In genomic region chr13:72581276-72581675, GRCm38 (mm10) we compare ENCODE assay signal across 25 mouse cellular contexts. TPM values are rescaled to one million over a fixed set of nuclear protein-coding genes. Genes with fewer than 3 reads are reported as not detected.
DNase-seq lines count a peak whose midpoint lies in the region; ATAC-seq lines count a peak whose summit lies in the region.
"Had no signal": no experiment of that assay in that cellular context is flagged by ENCODE, and none has a peak within 500 bp of the region (broad histone marks: within the 10 kb centered on the region; RNA-seq: fewer than 3 reads in every experiment).

No protein-coding gene starts in this region.

- H3K27ac ChIP-seq in embryonic facial prominence, embryonic 15.5 days (replicated peaks), result no peak overlapping the region
- H3K27ac ChIP-seq in embryonic facial prominence, embryonic 10.5 days (replicated peaks), result no peak overlapping the region
- no peak overlapping the region for H3K27ac ChIP-seq in heart, embryonic 10.5 days
- H3K27ac ChIP-seq in midbrain, embryonic 11.5 days (ENCODE audit: low read depth, low read length), result no peak overlapping the region
- H3K27ac ChIP-seq in midbrain, embryonic 10.5 days (replicated peaks), result no peak overlapping the region
- H3K27ac ChIP-seq: embryonic facial prominence, embryonic 13.5 days; forebrain, embryonic 13.5 days; forebrain, embryonic 15.5 days had no signal

- 81% methylated on average over 2 of the region's 2 CpGs for WGBS in embryonic facial prominence, embryonic 15.5 days
- WGBS in embryonic facial prominence, embryonic 10.5 days, result 91% methylated on average over 2 of the region's 2 CpGs
- WGBS in heart, embryonic 10.5 days, result 69% methylated on average over 2 of the region's 2 CpGs
- 90% methylated on average over 2 of the region's 2 CpGs for WGBS in midbrain, embryonic 11.5 days
- 91% methylated on average over 2 of the region's 2 CpGs for WGBS in midbrain, embryonic 10.5 days

- H3K4me2 ChIP-seq in embryonic facial prominence, embryonic 15.5 days (replicated peaks), result no peak overlapping the region
- H3K4me2 ChIP-seq in midbrain, embryonic 11.5 days, result no peak overlapping the region
- H3K4me2 ChIP-seq: embryonic facial prominence, embryonic 13.5 days; forebrain, embryonic 13.5 days; forebrain, embryonic 15.5 days had no signal

- H3K9me3 ChIP-seq in embryonic facial prominence, embryonic 15.5 days (replicated peaks), result no peaks in the 10 kb centered on the region; the same call in 1 of the 2 replicates
- peaks cover 6% of the 10 kb centered on the region for H3K9me3 ChIP-seq in embryonic facial prominence, embryonic 10.5 days
- no peaks in the 10 kb centered on the region for H3K9me3 ChIP-seq in heart, embryonic 10.5 days
- no peaks in the 10 kb centered on the region for H3K9me3 ChIP-seq in midbrain, embryonic 11.5 days (ENCODE audit: control insufficient read depth, low read length)
- peaks cover 7% of the 10 kb centered on the region; the same call in 1 of the 2 replicates for H3K9me3 ChIP-seq in midbrain, embryonic 10.5 days (replicated peaks)
- H3K9me3 ChIP-seq: forebrain, embryonic 13.5 days had no signal

- H3K27me3 ChIP-seq in embryonic facial prominence, embryonic 15.5 days, result no peaks in the 10 kb centered on the region
- no peaks in the 10 kb centered on the region for H3K27me3 ChIP-seq in embryonic facial prominence, embryonic 10.5 days (replicated peaks; ENCODE audit: low read depth, poor library complexity, severe bottlenecking)
- H3K27me3 ChIP-seq in heart, embryonic 10.5 days (ENCODE audit: insufficient read depth, poor library complexity, severe bottlenecking), result no peaks in the 10 kb centered on the region
- H3K27me3 ChIP-seq in midbrain, embryonic 11.5 days (ENCODE audit: control insufficient read depth, insufficient read depth, low read length), result no peaks in the 10 kb centered on the region
- H3K27me3 ChIP-seq in midbrain, embryonic 10.5 days (ENCODE audit: low read depth, poor library complexity, severe bottlenecking), result no peaks in the 10 kb centered on the region
- H3K27me3 ChIP-seq: CH12.LX; embryonic facial prominence, embryonic 13.5 days; forebrain, embryonic 13.5 days; forebrain, embryonic 15.5 days had no signal

- no peak overlapping the region for H3K9ac ChIP-seq in embryonic facial prominence, embryonic 15.5 days
- H3K9ac ChIP-seq in midbrain, embryonic 11.5 days (ENCODE audit: low read length), result no peak overlapping the region
- H3K9ac ChIP-seq: embryonic facial prominence, embryonic 13.5 days; forebrain, embryonic 13.5 days; forebrain, embryonic 15.5 days; forebrain, postnatal 0 days had no signal

- intact Hi-C loops in heart, postnatal 10 days (cut with DNase I), result no loop called here

- no peak for DNase-seq in embryonic facial prominence, embryonic 10.5 days (ENCODE audit: low spot score)
- peak; percentile 7 for DNase-seq in heart, embryonic 10.5 days (ENCODE audit: low spot score)
- DNase-seq in heart, postnatal 10 days, result no peak
- DNase-seq in midbrain, embryonic 11.5 days (ENCODE audit: low spot score, missing footprints), result peak; percentile 54
- DNase-seq in midbrain, embryonic 10.5 days (ENCODE audit: low spot score), result no peak
- DNase-seq: adrenal gland, adult 8-10 months; adrenal gland, postnatal 14 days; adrenal gland, postnatal 36 days; B cell, adult 2 months; cerebellum, adult 11-12 months; cerebellum, adult 2 months; cerebellum, adult 9-10 months; cerebellum, postnatal 10 days; cerebellum, postnatal 25 days; forebrain, postnatal 0 days had no signal

- no peak overlapping the region for H3K4me3 ChIP-seq in embryonic facial prominence, embryonic 15.5 days (replicated peaks)
- H3K4me3 ChIP-seq in embryonic facial prominence, embryonic 10.5 days, result no peak overlapping the region
- no peak overlapping the region for H3K4me3 ChIP-seq in heart, embryonic 10.5 days
- no peak overlapping the region for H3K4me3 ChIP-seq in midbrain, embryonic 11.5 days (ENCODE audit: low read depth, low read length)
- H3K4me3 ChIP-seq in midbrain, embryonic 10.5 days, result no peak overlapping the region
- H3K4me3 ChIP-seq: embryonic facial prominence, embryonic 13.5 days; forebrain, embryonic 13.5 days; forebrain, embryonic 15.5 days had no signal

- H3K4me1 ChIP-seq in embryonic facial prominence, embryonic 15.5 days, result no peaks in the 10 kb centered on the region
- H3K4me1 ChIP-seq in embryonic facial prominence, embryonic 10.5 days, result no peaks in the 10 kb centered on the region
- no peaks in the 10 kb centered on the region for H3K4me1 ChIP-seq in heart, embryonic 10.5 days
- H3K4me1 ChIP-seq in midbrain, embryonic 11.5 days (ENCODE audit: control insufficient read depth, insufficient read depth, low read length), result no peaks in the 10 kb centered on the region; the same call in 1 of the 2 replicates
- peaks cover 5% of the 10 kb centered on the region for H3K4me1 ChIP-seq in midbrain, embryonic 10.5 days
- H3K4me1 ChIP-seq: embryonic facial prominence, embryonic 13.5 days; forebrain, embryonic 13.5 days; forebrain, embryonic 15.5 days had no signal

- ATAC-seq in embryonic facial prominence, embryonic 15.5 days (ENCODE audit: insufficient number of reproducible peaks, low FRiP score, low TSS enrichment, low read depth), result 0 out of 2 replicates have a peak, but pooled peaks have one; percentile 47
- ATAC-seq in midbrain, embryonic 11.5 days (ENCODE audit: low FRiP score), result no peak
- ATAC-seq: activated CD4-positive, CD25-positive, alpha-beta regulatory T cell, adult 4 months; CD4-positive, CD25-positive, alpha-beta regulatory T cell, adult 4 months; forebrain, embryonic 13.5 days; forebrain, embryonic 15.5 days; forebrain, postnatal 0 days; Patski had no signal

- no peaks in the 10 kb centered on the region for H3K36me3 ChIP-seq in embryonic facial prominence, embryonic 15.5 days
- no peaks in the 10 kb centered on the region for H3K36me3 ChIP-seq in embryonic facial prominence, embryonic 10.5 days (replicated peaks)
- no peaks in the 10 kb centered on the region for H3K36me3 ChIP-seq in heart, embryonic 10.5 days
- H3K36me3 ChIP-seq in midbrain, embryonic 11.5 days (ENCODE audit: control insufficient read depth, insufficient read depth, low read length), result no peaks in the 10 kb centered on the region
- H3K36me3 ChIP-seq in midbrain, embryonic 10.5 days, result no peaks in the 10 kb centered on the region
- H3K36me3 ChIP-seq: embryonic facial prominence, embryonic 13.5 days; forebrain, embryonic 15.5 days; G1E had no signal

RNA-seq across cellular contexts. Expression of gene Irx2, which starts 47.3 kb away (rescaled TPM):
- polyA plus RNA-seq in embryonic facial prominence, embryonic 15.5 days (2015; fragmentation: Nextera tagmentation; extraction: Ambion mirVana), result 35.2 and 37.1 TPM in 2 replicates
- 4.8 and 8.2 TPM in 2 replicates for polyA plus RNA-seq in embryonic facial prominence, embryonic 10.5 days (2016; fragmentation: Nextera tagmentation; extraction: Ambion mirVana)
- 10.1 and 12.8 TPM in 2 replicates for polyA plus RNA-seq in heart, embryonic 10.5 days (2016; fragmentation: Nextera tagmentation; extraction: Ambion mirVana)
- total RNA-seq in heart, postnatal 10 days (2021), result 1 to 10 TPM; 4.3 to 5.8 TPM
- 38.6 and 38.9 TPM in 2 replicates for polyA plus RNA-seq in midbrain, embryonic 11.5 days (2014; fragmentation: Nextera tagmentation; extraction: Ambion mirVana)
- polyA plus RNA-seq in midbrain, embryonic 10.5 days (2016; fragmentation: Nextera tagmentation; extraction: Ambion mirVana), result 26.8 and 28.1 TPM in 2 replicates
- total RNA-seq: CH12.LX had no signal
- polyA plus RNA-seq: activated CD4-positive, CD25-positive, alpha-beta regulatory T cell, adult 4 months; CD4-positive, CD25-positive, alpha-beta regulatory T cell, adult 4 months; cortical plate, adult 2 months; G1E had no signal

Comparison
In these comparisons a context has a peak if more than half of its experiments do, and no peak if none do; other contexts are left out.
1. DNase-seq: peak in heart, embryonic 10.5 days (single experiment) and midbrain, embryonic 11.5 days (single experiment); none in embryonic facial prominence, embryonic 10.5 days (single experiment), heart, postnatal 10 days (0 of 2) and midbrain, embryonic 10.5 days (single experiment).